Mouse (Mus musculus) right cerebral cortex, postnatal 36 days (tissue): ENCODE results near the gene Sacm1l.

ENCODE experiments used
- DNase-seq, 2 experiments: peaks; one replicate each; pipeline ENCODE4 v3.0.0; 2022; ENCODE audit warnings: low spot score in 2 of 2, mixed read lengths in 1 of 2

Gene Sacm1l

GRCm38 (mm10) chr9:123577360-123578192 lies 48.0 kb downstream of the Sacm1l start:
- no peak for DNase-seq

GRCm38 (mm10) chr9:123589240-123589910 lies 59.8 kb downstream of the Sacm1l start:
- DNase-seq: no peak

- no peak for DNase-seq
These were observed 65.6 kb downstream of the Sacm1l start for GRCm38 (mm10) chr9:123595194-123595593.

GRCm38 (mm10) chr9:123596910-123597309 lies 67.4 kb downstream of the Sacm1l start:
- DNase-seq: no peak

- DNase-seq: no peak
These were observed 67.8 kb downstream of the Sacm1l start for GRCm38 (mm10) chr9:123597376-123597775.

GRCm38 (mm10) chr9:123601529-123601928 lies 72.0 kb downstream of the Sacm1l start:
- DNase-seq: no peak

- no peak for DNase-seq
These were observed 90.9 kb downstream of the Sacm1l start for GRCm38 (mm10) chr9:123620311-123621098.

- DNase-seq: no peak
These were observed 95.2 kb downstream of the Sacm1l start for GRCm38 (mm10) chr9:123624741-123625140.

- DNase-seq: no peak
These were observed 96.3 kb downstream of the Sacm1l start for GRCm38 (mm10) chr9:123625821-123626220.

GRCm38 (mm10) chr9:123631666-123632065 lies 102.1 kb downstream of the Sacm1l start:
- no peak for DNase-seq

GRCm38 (mm10) chr9:123632281-123632680 lies 102.7 kb downstream of the Sacm1l start, which contains the start of gene Slc6a20b:
Gene Slc6a20b (minus strand): TSS chr9:123632565.
- no peak for DNase-seq

GRCm38 (mm10) chr9:123632993-123633392 lies 103.4 kb downstream of the Sacm1l start:
- no peak for DNase-seq

GRCm38 (mm10) chr9:123636771-123637170 lies 107.2 kb downstream of the Sacm1l start:
- DNase-seq: no peak

GRCm38 (mm10) chr9:123638231-123638630 lies 108.7 kb downstream of the Sacm1l start:
- no peak for DNase-seq

- peak; percentile 18 to 28 for DNase-seq
These were observed 109.1 kb downstream of the Sacm1l start for GRCm38 (mm10) chr9:123638668-123639089.

- no peak for DNase-seq
These were observed 110.5 kb downstream of the Sacm1l start for GRCm38 (mm10) chr9:123640106-123640505.
